Mouse (Mus musculus) ES-Bruce4 (cell line): Measurements from ENCODE around the gene Prkch.

ENCODE experiments used
- CTCF ChIP-seq: IDR thresholded peaks from one replicate; pipeline ENCODE4 v1.8.1; 2011; ENCODE audit warnings: low read depth, low read length
- POLR2A ChIP-seq: IDR thresholded peaks from one replicate; pipeline ENCODE4 v1.8.1; 2011; ENCODE audit warnings: low read length; ENCODE audit not compliant: insufficient read depth

DNA sequence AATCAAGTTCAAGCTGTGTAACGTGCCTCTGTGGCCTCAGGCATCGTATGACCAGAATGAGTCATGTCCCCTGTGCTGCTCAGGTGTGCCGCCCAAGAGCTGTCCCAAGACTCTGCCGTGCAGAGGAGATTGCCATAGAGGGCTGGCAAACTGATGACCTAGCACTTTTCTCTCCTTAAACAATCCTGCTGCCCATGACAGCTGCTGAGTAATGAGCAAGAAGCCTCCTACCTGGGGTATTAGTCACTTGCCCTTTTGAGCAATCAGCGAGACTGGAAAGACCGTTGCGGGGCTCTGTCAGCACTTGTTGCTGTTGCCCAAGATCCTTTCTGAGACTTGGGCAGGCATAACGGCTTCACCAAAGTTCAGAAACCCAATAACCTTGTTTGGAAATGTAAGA, 171.1 kb downstream of the Prkch start:
- TF ChIP-seq POLR2A (no peak), CTCF (no peak)
